Mouse (Mus musculus) MEL-GATA-1-ER (cell line): ENCODE measurements at regions not wholly inside any gene's neighbourhood (a gene's known extent, or its start where the extent isn't known, plus 50 kb on each side); places are given as distances from the start of the nearest gene placed in this dataset.

ENCODE experiments used
- DNase-seq: peaks from one replicate; pipeline ENCODE4 v3.0.0-alpha.2; 2012; ENCODE audit warnings: low read depth; ENCODE audit errors: extremely low read depth

DNA sequence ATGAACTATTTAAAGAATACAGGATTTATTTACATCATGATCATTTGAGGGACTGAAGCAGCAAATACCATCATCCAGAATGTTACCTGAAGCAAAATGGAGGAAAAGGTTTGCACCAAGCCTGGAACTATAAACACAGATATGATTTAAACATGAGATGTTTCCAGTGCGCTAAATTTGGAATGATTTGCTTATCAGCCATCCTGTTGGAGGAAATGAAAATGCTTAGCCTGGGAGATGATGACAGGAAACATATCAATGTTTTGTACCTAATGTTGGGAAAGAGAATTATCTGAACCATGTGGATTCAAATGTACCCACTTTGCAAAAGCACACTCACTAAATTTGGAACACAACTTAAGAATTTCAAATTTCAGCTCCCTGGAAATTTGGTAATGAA lies 149.3 kb downstream of the Adgra3 start:
- DNase-seq, result no peak

DNA sequence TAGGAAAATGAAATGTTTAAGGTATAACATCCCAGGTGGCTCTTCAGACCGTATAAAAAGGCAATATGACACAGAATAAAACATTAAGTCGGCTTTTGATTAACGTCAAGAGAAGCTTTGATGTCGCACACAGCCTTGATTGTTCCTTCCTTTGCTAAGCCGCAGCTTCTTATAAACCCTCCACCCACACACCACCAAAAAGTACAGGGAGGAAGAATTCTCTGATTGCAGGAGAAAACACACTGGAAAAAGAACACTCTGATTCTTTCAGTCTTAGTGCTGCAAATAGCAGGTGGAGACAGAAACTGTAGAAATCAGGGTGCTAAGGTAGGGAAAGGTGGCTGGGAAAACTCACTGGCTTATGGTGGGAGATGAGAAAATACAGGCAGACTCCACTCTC lies 162.7 kb downstream of the Adgra3 start:
- no peak for DNase-seq

DNA sequence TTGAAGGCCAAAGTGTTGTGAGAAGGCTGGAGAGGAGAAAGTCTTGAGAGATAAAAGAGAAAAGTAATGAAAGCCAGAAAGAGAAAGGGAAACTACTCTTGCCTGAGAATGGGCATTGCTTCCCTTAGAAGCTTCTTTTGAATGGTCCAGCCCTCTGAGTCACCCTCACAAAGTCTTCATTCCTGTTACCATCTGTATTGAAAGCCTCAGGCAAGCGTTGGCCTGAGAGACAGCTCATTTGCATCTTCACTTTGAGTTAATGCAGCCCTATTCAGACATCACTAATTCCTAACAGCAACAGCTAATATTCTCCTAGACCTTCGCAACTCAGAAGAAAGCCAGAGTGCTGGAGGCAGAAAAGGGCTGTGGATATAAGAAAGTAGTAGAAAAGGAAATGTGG lies 178.4 kb downstream of the Adgra3 start:
- DNase-seq, result no peak

DNA sequence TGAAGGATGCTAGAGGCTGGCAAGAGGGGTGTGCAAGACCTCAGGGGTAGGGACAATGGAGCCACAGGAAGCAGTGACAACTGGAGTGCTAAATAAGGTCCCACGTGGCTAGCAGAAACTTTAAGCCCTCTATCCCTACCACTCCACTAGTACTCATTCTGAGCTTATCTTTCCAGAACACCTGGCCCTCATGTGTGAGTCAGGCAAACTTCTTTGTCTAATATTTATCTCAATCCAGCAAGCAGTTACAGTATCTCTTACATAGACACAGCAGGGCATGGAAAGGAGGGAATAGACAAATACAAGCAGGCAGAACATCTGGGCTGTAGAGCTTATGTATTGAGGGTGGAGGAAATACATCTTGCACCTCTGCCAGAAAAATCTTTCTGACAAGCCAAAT lies 182.6 kb downstream of the Adgra3 start:
- DNase-seq, result peak; percentile 91

DNA sequence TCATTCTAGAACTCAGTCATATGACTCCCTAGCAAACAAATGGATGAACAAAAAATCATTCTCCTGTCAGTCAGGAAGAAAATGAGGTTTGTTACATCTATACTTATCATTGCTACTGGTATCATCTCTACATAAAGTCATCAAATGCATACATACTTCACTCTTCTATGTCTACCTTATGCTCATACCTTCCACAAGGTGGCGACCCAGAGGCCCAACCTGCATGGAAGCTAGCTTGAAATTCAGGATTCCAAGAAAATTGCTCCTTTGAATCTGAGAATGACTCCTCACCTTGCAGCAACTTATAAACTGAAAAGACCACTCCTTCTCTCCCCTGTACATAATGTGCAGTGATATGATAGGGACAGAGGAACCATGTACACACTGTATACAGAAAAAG lies 201.6 kb downstream of the Adgra3 start:
- DNase-seq, result peak; percentile 18

DNA sequence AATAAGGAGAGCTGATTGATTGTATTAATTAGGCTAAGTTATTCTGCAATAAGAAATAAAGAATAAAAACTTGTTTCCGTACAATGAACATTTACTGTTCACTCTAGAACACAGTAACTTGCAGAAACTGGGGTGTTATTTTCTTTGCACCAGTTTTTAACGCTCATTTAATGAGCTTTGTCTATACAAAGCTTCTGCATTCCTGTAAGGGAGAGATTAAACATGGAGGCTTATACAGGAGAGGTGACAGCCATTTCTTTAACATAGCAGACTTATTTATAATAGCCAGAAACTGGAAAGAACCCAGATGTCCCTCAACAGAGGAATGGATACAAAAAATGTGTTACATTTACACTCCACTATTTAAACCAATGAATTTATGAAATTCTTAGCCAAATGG lies 202.8 kb downstream of the Adgra3 start:
- peak; percentile 41 for DNase-seq

DNA sequence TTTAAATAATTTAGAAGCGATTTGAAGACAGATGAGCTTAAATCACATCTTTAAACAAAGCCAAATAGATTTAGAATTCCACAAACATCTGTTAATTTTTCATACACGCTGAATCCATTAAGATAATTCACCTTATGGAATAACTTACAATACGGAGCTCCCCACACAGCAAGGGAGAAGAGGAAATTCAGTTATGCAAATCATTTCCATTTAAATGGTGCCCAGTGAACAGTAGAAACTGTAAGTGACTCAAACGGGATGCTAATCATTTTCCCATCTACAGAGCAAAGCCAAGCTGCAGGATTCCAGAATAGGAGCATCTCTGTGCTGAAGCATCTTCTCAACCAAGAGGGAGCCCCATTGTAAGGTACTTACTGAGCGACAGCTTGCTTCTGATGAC lies 210.1 kb downstream of the Adgra3 start:
- no peak for DNase-seq

DNA sequence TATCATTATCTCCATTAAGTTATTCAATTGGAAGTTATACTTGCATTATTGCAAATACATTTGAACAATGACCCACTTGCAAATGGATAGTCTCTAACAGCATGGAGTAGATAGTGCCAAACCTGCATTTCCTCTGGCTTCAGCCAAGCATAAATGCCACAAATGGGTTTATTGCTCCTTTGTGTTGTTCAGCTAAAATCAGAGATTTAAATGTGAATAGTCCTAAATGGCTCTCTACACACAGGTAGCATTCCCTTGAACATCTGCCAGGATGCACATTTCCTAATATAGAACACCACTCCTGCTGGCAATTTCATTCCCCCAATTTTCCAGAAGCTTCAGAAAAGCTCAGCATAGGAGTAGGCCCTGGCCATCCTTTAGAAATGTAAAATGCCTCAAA lies 210.6 kb downstream of the Adgra3 start:
- DNase-seq, result no peak

DNA sequence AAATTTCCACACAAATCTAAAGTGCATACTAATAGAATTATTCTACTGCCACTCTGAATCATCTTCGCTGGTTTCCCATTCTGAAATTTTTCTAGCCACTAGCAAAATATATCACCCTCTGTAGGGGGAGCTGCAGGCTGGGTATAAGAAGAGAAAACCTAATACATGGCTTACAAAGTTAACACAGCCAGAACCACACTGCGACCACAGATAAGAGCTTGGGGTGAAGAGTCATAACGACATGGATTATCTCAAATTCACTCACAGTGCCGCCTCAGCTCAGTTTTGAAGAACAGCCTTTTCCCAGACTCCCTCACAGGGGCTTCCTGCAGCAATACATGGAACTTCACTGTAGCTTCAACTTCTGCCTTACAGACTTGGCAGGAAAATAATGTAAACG lies 240.0 kb downstream of the Adgra3 start:
- DNase-seq, result peak; percentile 85

DNA sequence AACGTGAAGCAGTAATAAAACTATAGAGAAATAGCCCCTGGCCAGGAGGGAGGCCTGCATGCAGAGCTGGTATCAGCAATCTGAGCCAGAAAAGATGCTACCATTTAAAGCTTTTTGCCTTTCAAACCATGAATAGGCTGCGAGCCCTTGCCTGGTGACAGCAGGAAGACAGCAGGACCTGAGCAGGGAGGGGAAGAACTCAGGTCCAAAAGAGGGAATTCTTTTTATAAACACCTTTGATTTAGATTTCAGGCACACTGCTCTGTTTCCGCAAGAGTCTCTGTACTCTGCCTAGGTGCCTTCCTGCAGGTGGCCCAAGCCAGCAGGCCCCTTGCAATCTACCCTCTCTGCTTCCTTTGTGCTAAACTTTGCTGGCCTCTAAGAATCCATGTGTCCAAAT lies 242.1 kb downstream of the Adgra3 start:
- DNase-seq, result no peak

DNA sequence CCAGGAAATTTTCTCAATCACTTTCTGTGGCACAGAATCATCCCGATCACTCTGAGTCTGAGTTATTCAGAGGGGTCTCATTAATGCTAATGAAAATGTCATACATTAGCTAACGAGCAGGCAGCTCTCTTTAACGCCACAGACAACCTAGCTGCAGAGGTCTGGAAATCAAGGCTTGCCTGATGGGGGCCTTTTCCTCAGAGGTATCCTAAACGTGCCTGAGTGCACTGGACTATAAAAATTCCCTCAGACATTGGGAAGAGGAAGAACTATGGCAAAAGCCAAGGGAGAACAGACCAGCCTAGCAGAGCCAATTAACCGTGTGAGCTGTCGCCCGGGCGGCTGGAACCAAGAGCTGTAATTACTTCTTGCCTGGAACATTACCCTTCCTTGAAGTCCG lies 245.5 kb downstream of the Adgra3 start:
- DNase-seq, result no peak

DNA sequence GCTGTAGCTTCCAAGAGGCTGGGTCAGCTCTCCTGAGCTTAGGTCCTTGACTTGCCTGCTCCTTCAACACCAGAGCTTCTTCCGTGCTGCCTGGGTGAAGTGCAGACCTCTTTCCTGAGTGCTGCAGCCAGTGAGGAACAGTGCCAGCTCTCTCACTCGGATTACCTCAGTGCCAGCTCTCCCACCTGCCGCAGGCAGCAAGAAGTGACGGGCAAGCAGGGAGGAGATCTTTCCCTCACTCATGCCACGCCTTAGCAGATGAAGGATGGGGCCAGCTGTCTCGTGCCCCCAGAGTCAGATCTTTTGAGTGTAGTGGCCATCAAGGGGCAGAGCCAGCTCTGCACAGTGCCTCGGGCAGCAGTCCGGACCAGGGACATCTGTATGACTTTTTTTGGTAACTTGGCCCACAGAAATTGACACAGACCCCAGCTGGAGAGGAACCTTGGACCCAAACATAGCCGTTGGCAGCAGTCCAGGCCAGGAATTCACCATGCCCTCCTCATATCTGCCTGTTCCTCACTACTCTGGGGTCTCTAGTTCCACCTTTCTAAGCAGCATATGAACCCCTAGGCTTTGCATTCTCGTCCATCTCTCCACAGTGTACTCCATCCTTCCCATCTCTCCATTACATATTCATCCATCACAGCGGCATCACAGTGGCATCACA lies 263.9 kb upstream of the Kcnip4 start:
- no peak for DNase-seq

DNA sequence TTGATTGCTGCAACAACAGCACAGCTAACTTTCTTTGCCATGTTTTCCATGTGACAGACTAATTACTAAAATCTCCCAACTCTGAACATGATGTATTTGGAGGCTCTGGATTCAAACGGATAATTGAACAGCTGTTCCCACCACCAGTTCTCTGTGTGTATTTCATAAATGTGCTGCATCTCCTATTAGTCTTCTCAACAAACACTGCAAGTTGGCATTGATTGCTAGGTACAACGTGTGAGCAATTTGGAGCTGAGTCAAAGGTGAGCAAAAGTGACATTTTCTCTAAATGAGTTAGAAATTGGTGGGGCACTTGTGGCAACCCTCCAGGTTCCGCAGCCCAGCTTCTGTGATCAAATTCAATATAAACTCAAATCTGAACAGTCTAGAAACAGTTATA lies 259.0 kb upstream of the Kcnip4 start:
- DNase-seq, result no peak

DNA sequence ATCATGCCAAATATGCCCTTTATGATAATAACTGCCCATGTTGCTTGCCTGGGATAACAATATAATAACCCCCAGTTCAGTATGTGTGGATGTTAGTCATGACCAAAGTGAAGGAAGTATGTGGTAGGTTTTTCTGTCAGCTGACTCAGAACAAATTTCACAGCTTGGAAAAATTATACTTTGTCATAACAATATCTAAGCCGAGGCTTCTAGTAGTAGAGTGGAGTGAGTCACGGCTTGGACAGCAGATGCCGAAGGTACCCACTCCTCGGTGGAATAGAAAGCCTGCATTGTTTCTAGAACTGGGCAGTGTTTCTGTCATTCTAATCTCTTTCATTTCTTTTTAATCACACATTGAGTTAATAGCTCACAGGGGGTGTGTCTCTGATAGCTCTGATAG lies 236.3 kb upstream of the Kcnip4 start:
- DNase-seq, result no peak

DNA sequence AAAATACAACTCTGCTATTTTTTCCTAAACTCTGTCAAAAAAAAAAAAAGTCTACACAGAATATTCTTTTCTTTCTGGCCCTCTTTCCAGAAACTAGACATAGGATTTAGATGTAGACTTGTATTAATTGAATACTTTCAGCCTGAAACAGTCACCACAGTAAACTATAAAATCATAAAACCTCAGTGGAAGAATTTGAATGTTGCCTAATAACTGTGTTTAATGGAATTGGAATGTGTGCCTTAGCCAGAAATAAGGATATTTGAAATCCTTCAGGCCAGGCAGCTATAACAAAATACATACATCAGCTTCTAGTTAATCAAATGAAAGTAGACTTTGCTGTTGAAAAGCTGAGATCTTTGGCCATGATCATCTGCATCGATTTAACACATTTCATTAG lies 230.8 kb upstream of the Kcnip4 start:
- DNase-seq, result no peak

DNA sequence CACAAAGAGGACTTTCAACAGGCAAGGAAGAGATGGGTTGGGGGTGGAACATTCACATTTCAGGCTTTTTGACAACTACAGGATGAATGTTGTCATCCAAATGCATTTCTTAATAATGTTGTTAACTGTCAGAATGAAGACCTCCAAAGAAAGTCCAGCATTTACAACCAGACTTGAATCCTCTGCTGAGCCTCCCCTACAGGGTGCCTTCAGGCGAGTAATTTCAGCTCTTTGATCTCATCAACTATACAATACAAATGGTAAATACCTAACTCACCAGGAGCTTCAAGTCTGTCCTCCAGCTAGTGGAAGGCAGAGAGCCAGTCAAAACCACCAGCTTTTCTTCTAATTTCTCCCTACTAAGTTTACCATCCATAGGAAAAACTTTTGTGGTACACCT lies 187.9 kb upstream of the Kcnip4 start:
- DNase-seq, result no peak

DNA sequence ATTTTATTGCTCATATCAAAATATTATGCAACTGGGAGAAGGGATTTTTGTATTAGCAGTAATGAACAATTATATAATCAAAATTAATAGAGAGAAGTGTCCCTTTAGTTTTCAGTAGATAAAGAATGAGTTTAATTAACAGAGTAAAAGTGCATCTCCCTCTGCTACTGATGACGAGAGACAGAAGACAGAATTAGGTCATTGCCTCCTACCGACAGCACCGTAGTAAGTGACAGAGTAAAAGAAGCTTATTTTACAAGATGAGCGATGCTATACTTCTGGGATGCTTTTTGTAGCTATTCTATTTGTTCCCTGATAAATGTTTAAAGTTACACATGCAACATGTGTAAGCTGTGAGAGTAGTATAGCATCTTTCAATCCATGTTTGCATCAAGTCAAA lies 157.4 kb upstream of the Kcnip4 start:
- DNase-seq, result no peak

DNA sequence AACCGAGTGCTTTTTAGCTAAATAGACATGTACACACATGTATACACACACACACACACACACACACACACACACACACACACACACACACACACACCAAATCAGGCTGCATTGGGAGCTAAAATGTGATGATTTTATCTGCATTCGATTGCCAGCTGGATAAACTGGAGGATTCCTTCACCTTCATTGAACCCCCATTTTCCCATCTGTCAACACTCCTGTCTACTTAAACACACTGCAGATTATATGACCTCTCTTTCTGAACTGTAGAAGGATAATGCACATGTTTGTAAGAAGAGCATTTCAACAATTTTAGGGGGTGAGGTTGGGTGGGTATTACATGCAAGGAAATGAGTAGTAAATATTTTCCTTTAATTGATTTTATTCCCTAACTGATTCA lies 156.8 kb upstream of the Kcnip4 start:
- no peak for DNase-seq

DNA sequence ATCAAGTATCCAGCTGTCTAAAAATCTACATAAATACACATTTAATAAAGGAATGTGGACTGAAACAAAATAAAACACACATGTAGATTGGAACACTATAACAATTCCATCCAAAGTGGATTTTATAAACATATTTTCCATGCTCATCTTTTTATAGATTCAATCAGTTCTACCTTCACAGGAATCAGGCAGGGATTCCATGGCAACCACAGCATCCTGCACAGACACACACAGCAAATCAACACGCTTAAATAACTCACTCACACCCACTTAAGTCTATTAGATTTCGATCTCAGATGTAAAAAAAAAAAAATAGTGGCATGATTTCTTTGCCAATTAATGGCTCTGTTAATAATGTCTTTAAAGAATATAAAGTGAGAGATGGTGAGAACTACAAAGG lies 151.2 kb upstream of the Kcnip4 start:
- DNase-seq, result no peak

DNA sequence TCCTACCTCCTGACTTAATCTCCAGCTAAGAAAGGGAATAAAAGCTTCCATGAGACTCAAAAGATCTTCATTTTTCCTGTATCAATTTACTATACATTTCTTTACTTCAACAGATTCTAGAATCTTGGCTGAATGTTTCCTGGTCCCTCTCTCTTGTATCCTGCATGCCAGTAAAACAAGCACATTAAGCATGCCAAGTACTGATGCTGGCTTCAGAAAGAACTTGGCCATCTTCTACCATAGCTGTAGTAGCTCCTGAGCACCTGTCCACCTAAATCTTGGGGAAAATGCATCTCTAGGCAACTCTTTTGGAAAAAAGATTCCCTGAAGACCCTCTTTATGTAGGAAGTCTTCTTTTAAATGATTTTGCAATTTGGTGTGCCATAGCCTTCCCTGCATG lies 140.5 kb upstream of the Kcnip4 start:
- DNase-seq, result no peak

DNA sequence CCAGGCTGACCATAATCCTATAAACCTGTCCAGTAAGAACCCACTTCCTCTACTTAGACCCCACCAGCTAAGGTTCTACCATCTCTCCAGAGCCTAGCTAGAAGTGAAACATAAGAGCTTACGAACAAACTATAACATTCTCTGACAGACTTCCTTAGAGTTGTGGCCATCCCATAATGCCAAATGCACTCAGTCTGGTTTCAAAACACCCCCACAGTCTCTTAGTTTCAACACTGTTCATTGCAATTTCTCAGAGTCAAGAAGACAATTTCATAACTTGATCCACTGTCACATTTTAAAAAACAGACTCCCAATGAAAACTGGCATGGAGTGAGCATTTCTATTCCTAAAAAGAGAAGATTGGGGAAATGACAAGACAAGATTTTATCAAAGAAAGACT lies 139.2 kb upstream of the Kcnip4 start:
- DNase-seq, result no peak

DNA sequence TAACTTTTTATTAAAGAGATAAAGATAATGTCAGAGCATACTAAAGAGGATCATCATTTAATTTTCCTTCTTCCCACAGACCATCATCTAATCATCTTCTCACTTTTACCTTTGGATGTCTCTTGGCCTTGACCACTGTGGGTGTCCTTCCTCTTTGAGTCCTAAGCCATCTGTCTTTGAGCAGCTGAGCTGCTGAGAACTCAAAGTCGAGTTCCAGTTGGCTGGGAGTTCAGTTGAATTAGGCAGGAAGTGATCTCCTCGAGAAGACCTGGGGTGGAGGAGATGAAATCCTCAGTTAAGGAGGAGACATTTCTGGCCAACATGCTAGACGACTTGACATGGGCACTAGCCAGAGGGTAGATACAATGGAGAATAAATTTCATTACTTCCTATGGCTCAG lies 137.4 kb upstream of the Kcnip4 start:
- DNase-seq, result no peak

DNA sequence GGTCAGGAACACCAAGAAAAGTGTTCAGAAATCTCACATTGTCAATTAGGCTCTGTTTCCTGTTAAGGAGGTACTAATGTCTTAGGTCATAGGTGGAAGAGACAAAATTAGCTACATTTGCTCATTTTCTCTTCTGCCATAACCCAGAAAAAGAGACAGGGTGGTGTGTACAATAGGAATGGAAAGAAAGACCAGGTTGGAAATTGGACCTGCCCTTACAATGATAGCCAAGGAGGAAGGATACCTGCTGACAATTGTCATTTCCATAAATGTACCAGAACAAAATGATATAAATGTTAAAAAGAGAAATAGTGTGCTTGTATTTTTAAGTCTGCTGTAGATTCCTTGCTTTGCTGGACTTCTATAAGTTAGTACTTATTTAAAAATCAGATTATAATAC lies 135.9 kb upstream of the Kcnip4 start:
- no peak for DNase-seq

DNA sequence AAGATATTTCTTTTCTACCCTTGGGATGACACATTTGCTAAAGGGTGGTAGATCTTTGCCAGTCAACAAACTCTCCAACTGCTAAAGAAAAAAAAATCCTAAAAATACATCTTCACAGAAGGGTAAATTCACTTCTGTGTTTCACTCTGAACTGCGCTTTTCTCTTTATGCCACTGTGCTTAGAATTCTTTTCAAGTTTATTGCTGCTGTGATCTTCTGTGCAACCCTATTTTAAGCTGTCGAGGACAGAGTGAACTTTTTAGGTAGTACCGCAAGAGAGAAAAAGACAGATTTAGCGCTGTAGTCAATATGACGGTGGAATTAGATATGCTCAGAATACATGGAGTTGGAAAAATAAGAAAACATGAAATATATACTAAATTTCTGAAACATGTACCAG lies 126.2 kb upstream of the Kcnip4 start:
- no peak for DNase-seq
